In the genomic region with DNA sequence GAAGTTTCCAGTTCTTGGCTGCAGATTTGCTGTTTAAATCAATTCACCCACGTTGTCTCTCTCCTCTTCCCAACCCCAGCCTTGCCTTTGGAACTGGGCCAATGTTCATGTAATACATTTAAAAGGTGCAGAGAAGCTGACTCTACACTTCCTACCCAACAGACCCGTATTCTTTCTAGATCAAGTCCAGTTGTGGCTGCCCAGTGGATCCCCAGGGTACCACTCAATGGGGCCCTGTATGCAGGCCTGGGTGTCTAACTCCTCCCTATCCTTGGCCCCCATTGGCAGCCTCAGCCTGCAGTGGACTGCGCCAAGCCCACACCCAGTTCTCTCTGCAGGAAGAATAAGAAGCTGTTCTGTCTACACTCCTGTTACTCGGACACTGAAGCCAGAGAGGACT, we compare ENCODE assay signal across 9 mouse cellular contexts. TPM values are rescaled to one million over a fixed set of nuclear protein-coding genes. Genes with fewer than 3 reads are reported as not detected.
DNase-seq lines count a peak whose midpoint lies in the region; ATAC-seq and TF ChIP-seq lines count a peak whose summit lies in the region.
"Had no signal": no experiment of that assay in that cellular context is flagged by ENCODE, and none has a peak within 500 bp of the region (broad histone marks: within the 10 kb centered on the region; RNA-seq: fewer than 3 reads in every experiment).

A gene (plus strand): TSS at position 318 of the 400 bp plus-strand sequence.

- no peak within 1 kb of the TSS for H3K27ac ChIP-seq in gastrocnemius, adult 2 months

- intact Hi-C loops in gastrocnemius, adult 2 months (cut with DNase I) = no loop called here
- intact Hi-C loops in left cerebral cortex, postnatal 14 days (cut with DNase I) = no loop called here

- peak; percentile 10 to 34 for DNase-seq in kidney, adult 8-10 months
- DNase-seq in kidney, adult 11 months = no peak
- DNase-seq in brain, adult 2 months (ENCODE audit: low read depth, low spot score) = peak; percentile 83
- peak; percentile 57 for DNase-seq in gastrocnemius, adult 2 months
- peak; percentile 72 to 77 for DNase-seq in left cerebral cortex, postnatal 14 days (ENCODE audit: low spot score in 2 of 2)
- peak; percentile 22 for DNase-seq in urinary bladder, postnatal 25 days (ENCODE audit: low spot score)
- no peak for DNase-seq in Muller cell, postnatal 12 days (ENCODE audit: inconsistent ontology term)

- TF ChIP-seq CTCF in gastrocnemius, adult 2 months (IDR thresholded peaks at IDR 0.05) = no peak

- ATAC-seq in monocyte, adult 5-6 weeks (replicated peaks; ENCODE audit: insufficient number of reproducible peaks, low FRiP score, low TSS enrichment, poor library complexity, severe bottlenecking) = no peak

- peak within 1 kb of the TSS; percentile 50 for H3K4me3 ChIP-seq in gastrocnemius, adult 2 months
- H3K4me3 ChIP-seq: myocyte had no signal

RNA-seq across cellular contexts. Expression of the gene that starts here (rescaled TPM):
- total RNA-seq in gastrocnemius, adult 2 months (2021) = 1 to 10 TPM; 1.3 to 1.5 TPM
- 10 to 100 TPM; 86.5 to 89.4 TPM for total RNA-seq in left cerebral cortex, postnatal 14 days (2021)
- total RNA-seq in monocyte, adult 5-6 weeks (2017) = not detected in 3 replicates

Comparison
In these comparisons a context has a peak if more than half of its experiments do, and no peak if none do; other contexts are left out.
1. RNA of the gene that starts here (total RNA-seq): 86.5 to 89.4 TPM in left cerebral cortex, postnatal 14 days; 1.3 to 1.5 TPM in gastrocnemius, adult 2 months and not detected in monocyte, adult 5-6 weeks; every median in the first group is over 10 times any median in the second.
2. DNase-seq: peak in kidney, adult 8-10 months (2 of 2), brain, adult 2 months (single experiment), gastrocnemius, adult 2 months (single experiment), left cerebral cortex, postnatal 14 days (2 of 2) and urinary bladder, postnatal 25 days (single experiment); none in kidney, adult 11 months (single experiment) and Muller cell, postnatal 12 days (single experiment).